Mouse (Mus musculus): ENCODE results near the gene Sergef. TPM values are rescaled to one million over a fixed set of nuclear protein-coding genes. Genes with fewer than 3 reads are reported as not detected.

The Sergef gene
- polyA plus RNA-seq, 2 experiments = 3.3 to 5.5 TPM

- Histone ChIP-seq H3K9ac (replicated peaks) (no peak overlapping the region), H3K36me3 (replicated peaks; ENCODE audit: control insufficient read depth, insufficient read depth, low read depth) (no peaks in the 10 kb centered on the region), H3K27ac (no peak overlapping the region), H3K4me1 (replicated peaks; ENCODE audit: control insufficient read depth in 2 of 2, insufficient read depth in 2 of 2, low read length in 1 of 2) (no peaks in the 10 kb centered on the region), H3K27me3 (ENCODE audit: control insufficient read depth, insufficient read depth, low read length) (no peaks in the 10 kb centered on the region), H3K4me2 (ENCODE audit: low read depth) (no peak overlapping the region), H3K4me3 (ENCODE audit: insufficient read depth in 1 of 2, low read depth in 2 of 2, low read length in 2 of 2) (no peak overlapping the region), H3K9me3 (ENCODE audit: control insufficient read depth, low read length) (no peaks in the 10 kb centered on the region)
- DNase-seq (ENCODE audit: low read depth in 3 of 3, low spot score in 3 of 3) (no peak), ATAC-seq (ENCODE audit: insufficient read depth) (no peak)
- TF ChIP-seq CTCF (IDR thresholded peaks at IDR 0.05; ENCODE audit: low read depth) (no peak), EP300 (IDR thresholded peaks at IDR 0.05; ENCODE audit: low read depth) (no peak)
- WGBS (ENCODE audit: insufficient replicate concordance) = 40% methylated on average over 2 of the region's 2 CpGs
Observed at GRCm38 (mm10) chr7:46459200-46459599, 180.4 kb downstream of the Sergef start.

GRCm38 (mm10) chr7:46457889-46458288 lies 181.7 kb downstream of the Sergef start:
- Histone ChIP-seq H3K4me1 (replicated peaks; ENCODE audit: control insufficient read depth in 2 of 2, insufficient read depth in 2 of 2, low read length in 1 of 2) (no peaks in the 10 kb centered on the region), H3K27me3 (ENCODE audit: control insufficient read depth, insufficient read depth, low read length) (no peaks in the 10 kb centered on the region), H3K4me2 (ENCODE audit: low read depth) (no peak overlapping the region), H3K27ac (no peak overlapping the region), H3K9ac (replicated peaks) (no peak overlapping the region), H3K36me3 (replicated peaks; ENCODE audit: control insufficient read depth, insufficient read depth, low read depth) (no peaks in the 10 kb centered on the region), H3K9me3 (ENCODE audit: control insufficient read depth, low read length) (no peaks in the 10 kb centered on the region), H3K4me3 (ENCODE audit: insufficient read depth in 1 of 2, low read depth in 2 of 2, low read length in 2 of 2) (no peak overlapping the region)
- no peak for DNase-seq (ENCODE audit: low read depth in 3 of 3, low spot score in 3 of 3)
- no peak for TF ChIP-seq EP300 (IDR thresholded peaks at IDR 0.05; ENCODE audit: low read depth)
- no peak for TF ChIP-seq CTCF (IDR thresholded peaks at IDR 0.05; ENCODE audit: low read depth)
- WGBS (ENCODE audit: insufficient replicate concordance) = 75% methylated on average over 3 of the region's 3 CpGs
- ATAC-seq (ENCODE audit: insufficient read depth) = no peak

- Histone ChIP-seq H3K4me1 (replicated peaks; ENCODE audit: control insufficient read depth in 2 of 2, insufficient read depth in 2 of 2, low read length in 1 of 2) (no peaks in the 10 kb centered on the region), H3K9me3 (ENCODE audit: control insufficient read depth, low read length) (no peaks in the 10 kb centered on the region), H3K27me3 (ENCODE audit: control insufficient read depth, insufficient read depth, low read length) (no peaks in the 10 kb centered on the region), H3K4me3 (ENCODE audit: insufficient read depth in 1 of 2, low read depth in 2 of 2, low read length in 2 of 2) (no peak overlapping the region), H3K36me3 (replicated peaks; ENCODE audit: control insufficient read depth, insufficient read depth, low read depth) (no peaks in the 10 kb centered on the region), H3K27ac (no peak overlapping the region), H3K9ac (replicated peaks) (no peak overlapping the region), H3K4me2 (ENCODE audit: low read depth) (no peak overlapping the region)
- ATAC-seq (ENCODE audit: insufficient read depth) (no peak), DNase-seq (ENCODE audit: low read depth in 3 of 3, low spot score in 3 of 3) (no peak)
- 52% methylated on average over 10 of the region's 10 CpGs for WGBS (ENCODE audit: insufficient replicate concordance)
- TF ChIP-seq CTCF (IDR thresholded peaks at IDR 0.05; ENCODE audit: low read depth) (no peak), EP300 (IDR thresholded peaks at IDR 0.05; ENCODE audit: low read depth) (no peak)
Observed at GRCm38 (mm10) chr7:46453930-46454679, 185.5 kb downstream of the Sergef start.

GRCm38 (mm10) chr7:46448922-46449645 lies 190.5 kb downstream of the Sergef start:
- 64% methylated on average over 6 of the region's 6 CpGs for WGBS (ENCODE audit: insufficient replicate concordance)
- TF ChIP-seq EP300 (IDR thresholded peaks at IDR 0.05; ENCODE audit: low read depth) (no peak), CTCF (IDR thresholded peaks at IDR 0.05; ENCODE audit: low read depth) (no peak)
- ATAC-seq (ENCODE audit: insufficient read depth) = no peak

GRCm38 (mm10) chr7:46447473-46448165 lies 192.0 kb downstream of the Sergef start:
- ATAC-seq (ENCODE audit: insufficient read depth) (no peak), DNase-seq (ENCODE audit: low read depth in 3 of 3, low spot score in 3 of 3) (no peak)
- H3K4me3 ChIP-seq (ENCODE audit: insufficient read depth in 1 of 2, low read depth in 2 of 2, low read length in 2 of 2) = no peak overlapping the region
- 0 out of 4 replicates have a peak, but pooled peaks cover 0 to 3% of the 10 kb centered on the region in 2 experiments for H3K4me1 ChIP-seq (replicated peaks; ENCODE audit: control insufficient read depth in 2 of 2, insufficient read depth in 2 of 2, low read length in 1 of 2)
- no peak overlapping the region for H3K4me2 ChIP-seq (ENCODE audit: low read depth)
- 61% methylated on average over 9 of the region's 9 CpGs for WGBS (ENCODE audit: insufficient replicate concordance)
- H3K9me3 ChIP-seq (ENCODE audit: control insufficient read depth, low read length) = no peaks in the 10 kb centered on the region
- H3K27me3 ChIP-seq (ENCODE audit: control insufficient read depth, insufficient read depth, low read length) = no peaks in the 10 kb centered on the region
- H3K27ac ChIP-seq = no peak overlapping the region
- TF ChIP-seq EP300 (IDR thresholded peaks at IDR 0.05; ENCODE audit: low read depth) (no peak), CTCF (IDR thresholded peaks at IDR 0.05; ENCODE audit: low read depth) (no peak)
- no peaks in the 10 kb centered on the region for H3K36me3 ChIP-seq (replicated peaks; ENCODE audit: control insufficient read depth, insufficient read depth, low read depth)
- H3K9ac ChIP-seq (replicated peaks) = no peak overlapping the region

More at GRCm38 (mm10) chr7:46448922-46449645, 190.5 kb downstream of the Sergef start:
- Histone ChIP-seq H3K36me3 (replicated peaks; ENCODE audit: control insufficient read depth, insufficient read depth, low read depth) (no peaks in the 10 kb centered on the region), H3K27ac (no peak overlapping the region), H3K4me1 (replicated peaks; ENCODE audit: control insufficient read depth in 2 of 2, insufficient read depth in 2 of 2, low read length in 1 of 2) (0 out of 4 replicates have a peak, but pooled peaks cover 0 to 3% of the 10 kb centered on the region in 2 experiments), H3K27me3 (ENCODE audit: control insufficient read depth, insufficient read depth, low read length) (no peaks in the 10 kb centered on the region), H3K4me3 (ENCODE audit: insufficient read depth in 1 of 2, low read depth in 2 of 2, low read length in 2 of 2) (no peak overlapping the region), H3K4me2 (ENCODE audit: low read depth) (no peak overlapping the region), H3K9ac (replicated peaks) (no peak overlapping the region), H3K9me3 (ENCODE audit: control insufficient read depth, low read length) (no peaks in the 10 kb centered on the region)
- no peak for DNase-seq (ENCODE audit: low read depth in 3 of 3, low spot score in 3 of 3)

Measured in liver, embryonic 14.5 days (tissue).